Mouse (Mus musculus) heart, embryonic 12.5 days (tissue): ENCODE results near the gene Dync1i2. TPM values are rescaled to one million over a fixed set of nuclear protein-coding genes. Genes with fewer than 3 reads are reported as not detected.

Source experiments
- ATAC-seq: fragments of 200-750 bp; cut with Nextera tagmentation; 2 replicates; pipeline ENCODE4 v1.8.0; 2017; ENCODE audit warnings: moderate TSS enrichment, moderate library complexity; ENCODE audit not compliant: insufficient number of reproducible peaks, low FRiP score
- H3K27ac ChIP-seq: fragments of 300-500 bp; sonication (generic); 2 replicates; pipeline ENCODE4 v1.5.1; 2016; ENCODE audit warnings: mild to moderate bottlenecking, moderate library complexity; ENCODE audit not compliant: poor library complexity, severe bottlenecking
- H3K27me3 ChIP-seq: fragments of 300-500 bp; sonication (generic); replicated peaks from 2 replicates; pipeline ENCODE4 v1.6.1; 2016; ENCODE audit warnings: mild to moderate bottlenecking, moderate library complexity
- H3K36me3 ChIP-seq: fragments of 300-500 bp; sonication (generic); 2 replicates; pipeline ENCODE4 v1.6.1; 2016; ENCODE audit warnings: mild to moderate bottlenecking, moderate library complexity
- H3K4me1 ChIP-seq: fragments of 300-500 bp; sonication (generic); replicated peaks from 2 replicates; pipeline ENCODE4 v1.6.1; 2016; ENCODE audit warnings: mild to moderate bottlenecking
- H3K4me2 ChIP-seq: fragments of 300-500 bp; sonication (generic); 2 replicates; pipeline ENCODE4 v1.6.1; 2016; ENCODE audit warnings: mild to moderate bottlenecking, moderate library complexity
- H3K4me3 ChIP-seq: fragments of 300-500 bp; sonication (generic); 2 replicates; pipeline ENCODE4 v1.5.1; 2016; ENCODE audit warnings: mild to moderate bottlenecking
- H3K9ac ChIP-seq: fragments of 300-500 bp; sonication (generic); 2 replicates; pipeline ENCODE4 v1.6.1; 2016; ENCODE audit warnings: mild to moderate bottlenecking, moderate library complexity
- H3K9me3 ChIP-seq: fragments of 300-500 bp; sonication (generic); replicated peaks from 2 replicates; pipeline ENCODE4 v1.6.1; 2016; ENCODE audit warnings: mild to moderate bottlenecking, moderate library complexity
- WGBS: fragments of 180-500 bp; shearing (Covaris S2); methylation state at CpG from one replicate; pipeline ENCODE4 v1.1.7; 2016; 5-methylcytosine and 5-hydroxymethylcytosine counted together
- polyA plus RNA-seq: library from polyadenylated mRNA; unstranded; fragments of >200 nt; fragmentation: Nextera tagmentation; extraction: Ambion mirVana; gene quantifications from 2 replicates; pipeline ENCODE4 v1.2.1, GENCODE M21; 2016

Gene Dync1i2
- polyA plus RNA-seq = 82.0 and 82.4 TPM in 2 replicates

- Histone ChIP-seq H3K27ac (peak within 1 kb of the TSS; percentile 80), H3K4me1 (peaks cover 8% of the 10 kb centered on the region), H3K4me3 (peak within 1 kb of the TSS; percentile 83), H3K36me3 (peaks cover 21% of the 10 kb centered on the region), H3K4me2 (peak within 1 kb of the TSS; percentile 79), H3K9ac (peak within 1 kb of the TSS; percentile 87), H3K9me3 (no peaks in the 10 kb centered on the region), H3K27me3 (no peaks in the 10 kb centered on the region)
- peak; percentile 100 for ATAC-seq
- under 1% methylated on average over 57 of the region's 57 CpGs for WGBS
These were observed at the start of gene Dync1i2 for GRCm38 (mm10) chr2:71211591-71212359. Dync1i2 (plus strand) TSS chr2:71211706.

GRCm38 (mm10) chr2:71162831-71163621 is 48.5 kb upstream of the Dync1i2 start:
- WGBS = 71% methylated on average over 25 of the region's 25 CpGs
- H3K4me2 ChIP-seq = no peak overlapping the region
- ATAC-seq = no peak

GRCm38 (mm10) chr2:71167211-71167610 is 44.3 kb upstream of the Dync1i2 start:
- H3K36me3 ChIP-seq = no peaks in the 10 kb centered on the region
- H3K27ac ChIP-seq = no peak overlapping the region
- WGBS = 72% methylated on average over 4 of the region's 4 CpGs
- no peak overlapping the region for H3K4me2 ChIP-seq
- no peak overlapping the region for H3K4me3 ChIP-seq
- no peak overlapping the region for H3K9ac ChIP-seq
- H3K27me3 ChIP-seq = no peaks in the 10 kb centered on the region
- no peak for ATAC-seq
- H3K4me1 ChIP-seq = no peaks in the 10 kb centered on the region
- H3K9me3 ChIP-seq = no peaks in the 10 kb centered on the region

More at GRCm38 (mm10) chr2:71162831-71163621, 48.5 kb upstream of the Dync1i2 start:
- H3K27me3 ChIP-seq = no peaks in the 10 kb centered on the region
- no peak overlapping the region for H3K27ac ChIP-seq
- H3K9ac ChIP-seq = no peak overlapping the region
- no peak overlapping the region for H3K4me3 ChIP-seq
- H3K9me3 ChIP-seq = no peaks in the 10 kb centered on the region
- H3K36me3 ChIP-seq = no peaks in the 10 kb centered on the region
- peaks cover 12% of the 10 kb centered on the region for H3K4me1 ChIP-seq

GRCm38 (mm10) chr2:71168461-71169021 is 43.0 kb upstream of the Dync1i2 start:
- no peak overlapping the region for H3K9ac ChIP-seq
- H3K4me1 ChIP-seq = no peaks in the 10 kb centered on the region
- no peaks in the 10 kb centered on the region for H3K36me3 ChIP-seq
- no peak overlapping the region for H3K27ac ChIP-seq
- no peaks in the 10 kb centered on the region for H3K27me3 ChIP-seq
- ATAC-seq = no peak
- no peaks in the 10 kb centered on the region for H3K9me3 ChIP-seq
- WGBS = 66% methylated on average over 10 of the region's 10 CpGs
- no peak overlapping the region for H3K4me2 ChIP-seq
- no peak overlapping the region for H3K4me3 ChIP-seq

GRCm38 (mm10) chr2:71173031-71173430 is 38.5 kb upstream of the Dync1i2 start:
- ATAC-seq = no peak

GRCm38 (mm10) chr2:71176329-71177249 is 34.9 kb upstream of the Dync1i2 start:
- no peak overlapping the region for H3K4me3 ChIP-seq
- peaks cover 6% of the 10 kb centered on the region; the same call in 1 of the 2 replicates for H3K4me1 ChIP-seq
- no peak overlapping the region for H3K9ac ChIP-seq
- H3K9me3 ChIP-seq = peaks cover 3% of the 10 kb centered on the region
- H3K27me3 ChIP-seq = no peaks in the 10 kb centered on the region
- no peaks in the 10 kb centered on the region for H3K36me3 ChIP-seq
- H3K4me2 ChIP-seq = no peak overlapping the region
- WGBS = 48% methylated on average over 9 of the region's 9 CpGs
- no peak overlapping the region for H3K27ac ChIP-seq
- no peak for ATAC-seq

More at GRCm38 (mm10) chr2:71173031-71173430, 38.5 kb upstream of the Dync1i2 start:
- Histone ChIP-seq H3K4me3 (no peak overlapping the region), H3K27ac (no peak overlapping the region), H3K36me3 (no peaks in the 10 kb centered on the region), H3K27me3 (no peaks in the 10 kb centered on the region), H3K9me3 (no peaks in the 10 kb centered on the region), H3K4me1 (peaks cover 6% of the 10 kb centered on the region; the same call in 1 of the 2 replicates), H3K4me2 (no peak overlapping the region), H3K9ac (no peak overlapping the region)
- 58% methylated on average over 3 of the region's 3 CpGs for WGBS

GRCm38 (mm10) chr2:71177250-71177615 is 34.3 kb upstream of the Dync1i2 start:
- Histone ChIP-seq H3K4me1 (peaks cover 6% of the 10 kb centered on the region; the same call in 1 of the 2 replicates), H3K9ac (no peak overlapping the region), H3K4me3 (no peak overlapping the region), H3K27ac (no peak overlapping the region), H3K36me3 (no peaks in the 10 kb centered on the region), H3K27me3 (no peaks in the 10 kb centered on the region), H3K4me2 (no peak overlapping the region), H3K9me3 (peaks cover 3% of the 10 kb centered on the region)
- ATAC-seq = no peak
- WGBS = 34% methylated on average over 1 of the region's 1 CpGs

- no peaks in the 10 kb centered on the region for H3K36me3 ChIP-seq
- peaks cover 6% of the 10 kb centered on the region; the same call in 1 of the 2 replicates for H3K4me1 ChIP-seq
- H3K9ac ChIP-seq = no peak overlapping the region
- H3K9me3 ChIP-seq = peaks cover 3% of the 10 kb centered on the region
- no peak overlapping the region for H3K27ac ChIP-seq
- WGBS = 92% methylated on average over 1 of the region's 1 CpGs
- H3K4me2 ChIP-seq = no peak overlapping the region
- no peak overlapping the region for H3K4me3 ChIP-seq
- ATAC-seq = no peak
- H3K27me3 ChIP-seq = no peaks in the 10 kb centered on the region
These were observed 33.7 kb upstream of the Dync1i2 start for GRCm38 (mm10) chr2:71177760-71178159.

- 76% methylated on average over 10 of the region's 10 CpGs for WGBS
- Histone ChIP-seq H3K36me3 (no peaks in the 10 kb centered on the region), H3K27ac (no peak overlapping the region), H3K27me3 (no peaks in the 10 kb centered on the region), H3K4me2 (no peak overlapping the region), H3K4me3 (no peak overlapping the region), H3K4me1 (peaks cover 6% of the 10 kb centered on the region; the same call in 1 of the 2 replicates), H3K9ac (no peak overlapping the region), H3K9me3 (peaks cover 3% of the 10 kb centered on the region)
- no peak for ATAC-seq
These were observed 31.8 kb upstream of the Dync1i2 start for GRCm38 (mm10) chr2:71179716-71180115.

- peaks cover 6% of the 10 kb centered on the region; the same call in 1 of the 2 replicates for H3K4me1 ChIP-seq
- H3K27me3 ChIP-seq = no peaks in the 10 kb centered on the region
- peaks cover 3% of the 10 kb centered on the region for H3K9me3 ChIP-seq
- ATAC-seq = no peak
- no peak overlapping the region for H3K27ac ChIP-seq
- H3K4me3 ChIP-seq = no peak overlapping the region
- 51% methylated on average over 8 of the region's 8 CpGs for WGBS
- no peak overlapping the region for H3K4me2 ChIP-seq
- H3K36me3 ChIP-seq = no peaks in the 10 kb centered on the region
- no peak overlapping the region for H3K9ac ChIP-seq
These were observed 30.8 kb upstream of the Dync1i2 start for GRCm38 (mm10) chr2:71180566-71181217.
